Mouse (Mus musculus): ENCODE data around the gene Pde4dip. TPM values are rescaled to one million over a fixed set of nuclear protein-coding genes. Genes with fewer than 3 reads are reported as not detected.

The Pde4dip gene
- total RNA-seq, 2 experiments from 2014 or later: 228 to 229 TPM

DNA sequence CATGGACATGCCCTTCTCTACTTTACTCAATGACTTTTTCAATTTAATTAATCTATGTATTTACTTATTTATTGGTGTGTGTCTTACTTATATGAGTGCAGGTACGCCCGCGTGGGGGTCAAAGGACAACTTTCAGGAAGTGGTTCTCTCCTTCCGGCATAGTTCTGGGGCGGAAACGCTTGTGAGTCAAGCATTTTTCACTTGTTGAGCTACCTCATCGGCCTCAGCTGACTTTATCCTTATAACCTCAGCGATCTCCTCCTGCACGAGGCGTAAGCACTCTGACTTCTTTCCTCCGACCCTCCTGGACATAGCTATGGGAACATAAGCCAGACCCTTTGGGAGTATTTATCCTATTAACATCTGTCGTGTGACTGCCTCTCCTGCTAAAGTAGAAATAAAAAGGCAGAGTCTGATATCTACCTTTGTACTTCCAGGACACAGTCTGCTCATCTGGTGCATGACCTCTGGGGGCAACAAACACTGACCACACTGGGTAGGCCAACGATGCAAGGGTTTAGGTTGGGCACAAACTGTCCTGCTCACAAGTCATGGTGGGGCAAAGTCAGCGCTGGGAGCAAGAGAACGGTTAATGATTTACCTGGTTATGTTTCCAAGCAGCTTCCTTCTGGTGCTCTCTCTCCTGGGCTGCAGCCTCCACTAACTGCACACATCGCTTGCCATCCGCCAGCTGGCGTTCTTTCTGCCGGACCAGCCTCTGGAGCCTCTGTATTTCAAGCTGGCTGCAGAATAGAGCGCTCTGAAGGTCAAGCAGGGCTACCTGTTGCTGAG lies 132.0 kb downstream of the Pde4dip start:
- no peak for DNase-seq (ENCODE audit: low spot score in 2 of 2)

DNA sequence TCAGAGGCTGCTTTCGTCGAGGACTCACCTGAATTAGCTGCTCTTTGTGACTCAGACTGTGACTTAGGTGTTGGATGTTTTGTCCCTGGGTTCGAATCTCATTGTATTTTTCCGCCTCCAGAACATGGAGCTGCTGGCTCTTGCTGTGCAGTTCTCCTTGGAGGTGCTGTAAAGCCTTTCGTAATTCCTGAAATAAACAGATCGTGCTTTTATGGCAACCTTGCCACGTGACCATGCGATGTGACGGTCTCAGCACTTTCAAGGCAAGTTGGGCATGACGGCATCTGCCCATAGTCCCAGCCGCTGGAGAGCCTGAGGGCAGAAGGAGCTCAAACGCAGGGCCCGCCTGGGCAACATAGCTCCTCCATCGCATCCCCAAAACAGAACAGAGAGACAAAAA lies 133.1 kb downstream of the Pde4dip start:
- DNase-seq (ENCODE audit: low spot score in 2 of 2): no peak

DNA sequence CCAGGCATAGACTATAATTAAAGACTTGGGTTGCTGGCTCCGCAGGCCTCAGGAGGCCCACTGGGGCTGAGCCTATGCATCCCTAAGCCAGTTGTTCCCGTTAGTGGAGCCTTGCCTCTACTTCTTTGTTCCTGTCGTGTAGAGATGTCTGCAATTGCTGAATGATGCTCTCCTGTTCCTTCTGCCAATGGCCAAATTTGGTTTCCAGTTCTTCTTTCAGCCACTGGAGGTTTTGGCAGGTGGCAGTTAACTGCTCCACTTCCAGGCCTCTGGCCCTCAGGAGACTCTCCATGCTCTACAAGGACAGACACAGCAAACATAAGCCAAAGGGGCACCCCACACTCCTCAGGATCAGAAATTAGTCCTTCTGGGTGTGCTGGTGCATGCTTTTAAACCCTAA lies 135.6 kb downstream of the Pde4dip start:
- no peak for DNase-seq (ENCODE audit: low spot score in 2 of 2)

DNA sequence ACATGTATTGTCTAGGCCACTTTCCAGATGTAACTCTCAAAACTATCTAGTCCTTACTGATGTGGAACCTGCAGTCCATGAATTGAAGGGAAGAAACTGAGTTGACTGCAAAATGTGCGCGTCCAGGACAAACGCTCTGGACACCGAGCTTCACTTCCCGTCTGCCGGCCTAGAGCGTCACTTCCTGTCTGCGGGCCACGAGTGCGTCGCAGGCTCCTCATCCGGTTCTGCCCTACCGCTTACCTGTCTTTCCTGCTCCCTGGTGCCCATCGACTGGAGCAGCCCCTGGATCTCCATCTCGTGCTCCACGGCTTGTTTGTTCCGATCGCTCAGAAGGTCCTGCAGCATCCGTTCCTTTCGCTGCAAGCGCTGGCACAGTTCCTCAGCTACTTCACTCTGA lies 136.9 kb downstream of the Pde4dip start:
- DNase-seq (ENCODE audit: low spot score in 2 of 2): no peak

DNA sequence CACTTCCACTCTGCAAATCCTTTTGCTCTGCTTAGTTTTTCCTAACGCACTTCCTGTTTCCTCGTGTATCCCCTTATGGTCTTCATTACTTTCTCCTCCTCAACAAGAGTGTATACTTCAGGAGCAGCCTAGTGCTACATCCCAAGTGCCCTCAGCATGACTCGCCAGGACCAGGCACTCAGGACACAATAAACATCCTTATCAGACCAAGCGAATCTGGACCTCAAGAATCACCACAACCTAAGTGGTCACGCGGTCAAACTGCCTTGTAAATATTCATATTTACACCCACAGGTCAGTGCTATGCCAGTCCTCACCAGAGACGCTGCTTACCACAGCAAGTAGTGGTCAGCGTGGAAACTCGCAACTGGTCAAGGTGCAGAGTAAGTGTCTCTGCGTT lies 139.7 kb downstream of the Pde4dip start:
- DNase-seq (ENCODE audit: low spot score in 2 of 2): no peak

DNA sequence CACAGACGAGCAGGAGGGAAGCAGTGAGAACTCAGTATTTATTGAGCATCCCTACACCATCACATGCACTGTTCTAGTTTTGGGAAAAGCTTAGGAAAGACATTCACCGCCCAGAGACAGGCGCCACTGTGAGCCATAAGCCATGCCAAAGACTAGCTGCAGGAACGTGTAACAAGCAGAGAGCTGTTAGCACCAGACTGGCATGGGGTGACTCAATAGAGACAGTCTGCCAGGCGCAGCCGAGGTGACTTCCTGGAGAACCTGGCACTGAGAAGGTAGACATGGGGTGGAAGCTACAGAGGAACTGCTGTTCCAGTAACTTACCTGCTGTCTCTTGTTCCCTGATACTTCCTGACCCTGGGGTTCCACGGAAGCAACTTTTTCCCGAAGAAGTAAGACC lies 145.7 kb downstream of the Pde4dip start:
- no peak for DNase-seq (ENCODE audit: low spot score in 2 of 2)

DNA sequence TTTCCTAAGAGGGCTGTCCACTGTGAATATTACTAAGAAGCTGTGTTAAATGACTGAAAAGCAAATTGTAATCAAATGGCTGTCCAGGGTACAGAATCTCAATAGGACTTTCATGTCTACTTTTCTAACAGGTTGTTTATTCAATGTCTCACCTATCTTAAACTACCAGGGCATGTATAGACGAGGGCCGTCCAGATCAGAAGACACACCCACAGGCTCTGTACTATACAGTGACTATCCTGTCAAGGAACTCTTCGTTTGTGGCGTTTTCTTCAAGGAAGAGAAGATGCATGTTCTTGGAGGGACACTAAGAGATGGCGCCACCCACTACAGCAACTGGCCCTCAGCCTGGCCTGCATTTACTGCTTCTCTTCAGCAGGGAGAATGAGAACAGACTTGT lies 152.9 kb downstream of the Pde4dip start:
- no peak for DNase-seq (ENCODE audit: low spot score in 2 of 2)

DNA sequence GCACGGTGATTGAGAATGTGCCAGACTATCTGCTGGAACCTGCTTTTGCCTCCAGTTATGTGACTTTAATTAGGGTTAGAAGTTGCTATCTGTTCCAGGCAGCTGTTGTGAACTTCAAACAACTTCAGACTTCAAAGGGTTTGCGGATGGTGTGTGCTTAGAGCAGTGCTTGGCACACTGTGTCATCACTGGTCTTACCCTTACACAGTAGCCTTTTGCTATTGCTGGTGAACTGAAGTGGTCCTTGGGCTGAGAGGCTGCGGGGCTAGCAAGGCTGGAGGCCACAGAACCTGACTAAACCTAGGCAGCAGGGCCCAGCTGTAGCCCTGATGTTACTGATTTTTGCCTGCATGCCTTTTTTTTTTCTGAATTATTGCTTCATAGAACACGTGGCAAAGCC lies 154.2 kb downstream of the Pde4dip start:
- no peak for DNase-seq (ENCODE audit: low spot score in 2 of 2)

DNA sequence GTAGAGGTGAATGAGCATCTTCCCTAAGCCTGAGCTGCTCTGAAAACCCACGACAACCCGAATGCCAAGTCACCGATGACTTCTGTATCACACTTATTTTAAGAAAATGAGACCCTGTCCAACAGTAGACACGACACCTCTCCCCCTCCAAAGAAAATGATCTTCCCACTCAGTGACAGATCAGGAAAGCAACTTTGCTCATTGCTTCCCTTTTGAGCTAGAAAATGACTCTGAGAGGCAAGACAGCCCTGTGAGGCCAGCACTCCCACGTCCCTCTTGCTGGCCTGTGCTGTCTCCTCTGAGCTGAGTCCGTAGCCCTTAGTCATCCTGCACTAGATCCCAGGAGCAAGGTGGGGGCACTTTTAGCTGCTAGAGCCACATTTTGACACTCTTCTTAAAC lies 155.9 kb downstream of the Pde4dip start:
- no peak for DNase-seq (ENCODE audit: low spot score in 2 of 2)

DNA sequence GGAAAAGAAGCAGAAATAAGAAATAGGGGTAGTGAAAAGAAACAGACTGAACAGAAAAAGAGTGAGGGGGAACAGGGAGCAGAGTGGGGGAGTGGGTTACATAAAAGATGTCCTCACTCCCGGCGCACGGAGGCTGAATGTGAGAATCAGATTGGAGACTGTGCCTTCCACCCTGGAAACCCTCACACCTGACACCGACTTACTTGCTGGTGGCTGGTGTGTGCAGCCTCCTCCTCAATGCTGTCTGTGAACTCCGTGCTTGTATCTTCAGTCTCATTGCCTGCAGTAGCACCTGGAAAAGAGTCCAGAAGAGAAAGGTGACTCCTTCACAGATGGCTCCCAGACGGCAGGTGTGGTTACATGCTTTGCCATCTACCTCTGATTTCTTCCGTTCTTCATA lies 157.9 kb downstream of the Pde4dip start:
- DNase-seq (ENCODE audit: low spot score in 2 of 2): no peak

DNA sequence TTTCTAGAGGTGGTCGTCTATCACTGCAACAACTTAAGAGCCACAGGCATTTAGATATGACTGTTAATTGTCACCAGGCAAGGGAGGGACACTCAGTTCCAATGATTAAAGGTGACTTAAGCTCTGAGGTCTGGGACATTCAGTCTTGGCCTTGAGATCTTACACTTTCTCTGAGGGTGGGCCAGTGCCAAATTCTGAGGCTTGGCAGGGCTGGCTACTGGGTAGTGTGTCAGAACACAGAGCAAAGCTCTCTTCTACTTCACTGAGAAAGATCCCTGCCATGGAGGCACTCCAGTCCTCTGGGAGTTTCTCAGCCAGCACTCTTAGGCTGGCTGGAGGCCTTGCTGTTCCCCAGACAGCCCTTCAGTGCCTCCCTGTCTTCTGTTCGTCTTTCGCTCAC lies 158.4 kb downstream of the Pde4dip start:
- no peak for DNase-seq (ENCODE audit: low spot score in 2 of 2)

DNA sequence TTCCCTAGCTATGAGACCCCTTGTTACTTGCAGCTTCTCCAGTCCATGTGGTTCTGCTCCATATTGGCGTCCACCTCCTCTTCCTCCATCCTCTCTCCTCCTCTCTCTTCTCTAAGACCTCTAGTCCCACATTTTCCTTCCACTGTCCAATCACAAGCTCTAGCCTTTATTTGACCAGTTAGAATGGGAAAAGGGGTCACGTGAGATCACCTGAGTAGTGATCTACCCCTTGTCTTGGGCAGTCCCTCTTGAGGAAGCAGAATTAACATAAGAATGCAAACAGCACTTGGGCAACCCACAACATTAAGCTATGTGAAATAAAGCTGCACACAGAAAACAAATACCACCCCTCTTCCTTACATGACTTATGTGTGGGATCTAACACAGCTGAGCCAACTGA lies 160.7 kb downstream of the Pde4dip start:
- DNase-seq (ENCODE audit: low spot score in 2 of 2): no peak

DNA sequence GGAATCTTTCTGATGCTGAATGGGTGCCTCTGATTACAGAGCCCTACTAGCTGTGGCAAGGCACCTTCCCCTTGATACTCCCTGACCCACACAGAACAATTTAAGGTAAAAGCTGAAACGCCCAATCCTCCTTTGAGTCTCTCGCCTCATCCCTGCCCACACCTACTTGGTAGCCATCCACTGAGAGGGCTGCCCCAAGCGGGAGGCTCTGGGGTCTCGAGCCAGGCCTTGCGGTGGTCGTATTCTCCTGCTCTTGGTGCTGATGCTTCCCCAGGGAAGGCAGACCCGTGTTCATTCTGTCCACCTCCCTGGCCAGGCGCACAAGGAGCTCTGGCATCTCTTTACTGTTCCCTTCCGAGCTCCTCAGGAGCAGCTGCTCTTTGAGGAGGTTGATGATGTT lies 169.4 kb downstream of the Pde4dip start:
- DNase-seq (ENCODE audit: low spot score in 2 of 2): no peak

DNA sequence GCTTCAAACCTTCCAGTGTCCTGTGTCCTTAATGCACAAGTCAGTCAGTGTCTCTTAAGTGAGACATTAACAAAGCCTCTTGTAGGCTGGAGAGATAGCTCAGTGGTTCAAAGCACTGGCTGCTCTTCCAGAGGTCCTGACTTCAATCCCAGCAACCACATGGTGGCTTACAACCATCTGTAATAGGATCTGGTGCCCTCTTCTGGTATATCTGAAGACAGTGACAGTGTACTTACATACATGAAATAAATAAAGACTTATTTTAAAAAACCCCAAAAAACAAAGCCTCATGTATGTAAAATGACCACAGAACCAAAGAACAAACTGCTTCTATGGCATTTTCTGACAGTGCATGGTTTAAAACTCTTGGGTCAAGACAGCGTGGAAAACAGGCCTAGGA lies 172.6 kb downstream of the Pde4dip start:
- DNase-seq (ENCODE audit: low spot score in 2 of 2): no peak

DNA sequence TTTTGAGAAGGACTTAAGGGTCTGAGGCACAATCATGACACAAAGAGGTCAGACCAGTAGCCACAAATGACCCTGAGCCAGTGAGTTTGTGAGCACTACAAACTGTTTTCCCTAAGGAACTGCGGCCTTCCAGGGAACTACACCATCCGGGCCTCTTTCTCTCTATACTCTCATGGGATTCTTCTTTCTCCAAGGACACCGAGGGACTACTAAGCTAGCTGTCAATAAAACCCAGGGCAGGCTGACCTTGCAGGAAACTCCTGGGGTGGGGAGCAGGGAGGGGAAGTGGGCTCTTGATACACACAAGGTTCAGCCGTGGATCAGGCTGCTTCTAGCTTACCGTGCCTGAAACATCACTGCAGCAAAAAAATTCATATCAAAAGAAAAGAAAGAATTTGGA lies 177.6 kb downstream of the Pde4dip start:
- DNase-seq (ENCODE audit: low spot score in 2 of 2): no peak

DNA sequence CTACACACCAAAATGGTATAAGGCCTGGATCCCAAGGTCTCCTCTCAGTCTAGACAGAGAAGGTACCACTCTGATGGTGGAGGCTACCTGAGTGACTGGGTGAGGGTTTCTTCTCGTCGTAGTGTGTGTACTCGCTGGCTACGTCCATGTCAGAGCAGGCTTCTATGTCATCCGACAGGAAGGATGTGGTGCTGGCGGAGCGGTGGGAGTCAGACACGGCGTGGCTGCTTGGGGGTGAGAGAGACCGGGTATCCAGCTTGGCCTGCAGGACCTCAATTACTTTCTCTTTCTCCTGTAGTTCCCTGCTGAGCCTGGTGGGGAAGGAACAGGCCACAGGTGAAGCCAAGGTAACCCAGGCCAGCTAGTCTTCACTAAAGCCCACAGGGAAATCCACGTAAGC lies 178.4 kb downstream of the Pde4dip start:
- no peak for DNase-seq (ENCODE audit: low spot score in 2 of 2)

DNA sequence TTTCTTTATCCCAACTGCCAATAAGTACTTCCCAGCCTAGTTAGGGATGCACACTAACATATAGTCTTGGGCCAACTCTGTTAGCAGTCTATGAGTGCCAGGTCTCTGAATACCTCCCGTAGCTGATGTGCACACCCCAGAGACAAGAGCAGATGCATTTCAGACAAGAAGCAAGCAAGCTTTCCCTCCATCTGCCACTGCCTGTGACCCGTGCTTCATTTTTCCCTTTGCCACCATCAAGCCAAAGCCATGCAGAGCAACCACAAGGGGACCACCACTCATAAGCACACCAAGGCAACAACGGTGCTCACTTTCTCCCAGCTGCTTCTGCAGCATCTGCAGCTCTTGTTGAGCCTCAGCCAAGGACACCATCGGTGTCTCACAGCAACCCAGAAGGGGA lies 181.9 kb downstream of the Pde4dip start:
- no peak for DNase-seq (ENCODE audit: low spot score in 2 of 2)

DNA sequence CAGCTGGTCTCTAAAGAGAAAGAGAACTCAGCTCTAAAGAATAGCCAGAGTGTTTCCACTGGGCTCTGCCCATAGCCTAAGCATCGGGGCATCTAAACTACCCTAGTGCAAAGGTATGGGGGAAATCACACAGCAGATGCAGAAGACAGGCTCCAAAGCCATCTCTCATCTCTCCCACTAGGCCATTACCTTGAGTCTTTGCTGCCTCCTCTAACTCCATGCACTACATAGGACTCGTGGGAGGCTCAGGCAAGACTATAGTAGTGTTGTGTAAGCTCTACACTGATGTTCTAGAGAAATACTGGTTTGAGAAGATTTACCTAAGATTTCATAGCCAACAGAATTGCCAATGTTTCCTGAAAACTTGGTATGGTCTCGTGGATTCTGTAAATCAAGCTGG lies 183.0 kb downstream of the Pde4dip start:
- no peak for DNase-seq (ENCODE audit: low spot score in 2 of 2)

DNA sequence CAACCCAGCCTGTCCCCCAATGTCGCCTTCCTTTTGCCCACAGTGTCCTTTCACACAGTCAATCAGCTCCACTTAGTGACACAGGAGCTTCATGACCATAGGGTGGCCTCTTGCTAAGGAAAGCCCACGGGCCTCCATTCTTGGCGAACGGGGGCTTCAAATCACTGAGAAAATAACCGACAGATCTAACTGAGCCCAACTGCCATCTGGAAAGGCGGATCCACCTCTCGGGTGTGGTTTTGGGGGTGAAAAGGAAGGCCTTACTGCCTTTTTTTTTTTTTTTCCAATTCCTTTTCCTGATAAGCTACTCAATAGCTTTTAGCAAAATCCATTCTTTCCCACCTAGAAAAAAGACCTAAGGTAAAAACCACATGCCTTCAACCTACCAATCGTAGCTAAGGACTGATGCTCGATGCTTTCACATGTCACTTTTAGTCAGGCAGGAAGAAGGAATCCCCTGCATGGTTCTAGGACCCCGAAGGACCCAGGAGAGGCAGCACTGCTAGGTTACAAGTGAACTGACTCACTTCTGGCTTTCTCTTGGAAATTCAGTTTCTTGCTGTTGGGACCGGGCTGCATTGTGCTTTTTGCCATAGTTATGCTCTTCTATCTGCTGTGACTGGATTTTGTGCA lies 185.9 kb downstream of the Pde4dip start:
- DNase-seq (ENCODE audit: low spot score in 2 of 2): no peak

DNA sequence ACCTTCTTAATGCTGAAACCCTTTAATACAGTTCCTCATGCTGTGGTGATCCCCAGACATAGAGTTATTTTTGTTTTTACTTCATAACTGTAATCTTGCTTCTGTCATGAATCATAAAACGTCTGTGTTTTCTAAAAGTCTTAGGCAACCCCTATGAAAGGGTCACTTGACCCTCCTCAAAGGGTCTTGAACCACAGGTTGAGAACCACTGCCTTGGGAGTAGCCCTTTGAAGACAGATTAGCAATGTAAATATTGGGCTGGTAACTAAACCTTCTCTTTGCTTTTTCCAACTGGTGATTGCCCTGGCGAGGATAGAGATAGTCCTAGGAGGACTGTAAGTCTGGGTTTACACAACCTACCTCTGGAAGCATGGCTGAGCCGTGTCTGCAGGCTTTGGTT lies 187.3 kb downstream of the Pde4dip start:
- DNase-seq (ENCODE audit: low spot score in 2 of 2): no peak

DNA sequence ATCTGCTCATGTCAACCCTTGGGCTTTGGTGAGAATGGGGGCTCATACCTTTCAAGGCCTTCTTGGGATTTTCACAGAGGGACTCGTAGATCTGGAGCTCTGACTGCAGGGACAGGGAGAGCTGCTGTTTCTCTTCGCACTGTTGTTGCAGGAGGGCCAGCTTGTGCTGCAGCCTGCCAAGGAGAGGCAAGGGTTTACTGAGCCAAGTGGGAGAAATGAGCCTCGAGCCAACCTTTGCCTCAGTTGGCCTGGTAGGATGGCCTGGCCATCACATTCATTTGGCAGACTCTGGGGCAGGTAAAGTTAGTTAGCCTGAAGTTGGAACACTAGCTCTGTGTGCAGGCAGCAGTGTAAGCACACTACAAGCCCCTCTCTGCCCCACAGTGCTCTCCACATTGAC lies 189.4 kb downstream of the Pde4dip start:
- no peak for DNase-seq (ENCODE audit: low spot score in 2 of 2)

DNA sequence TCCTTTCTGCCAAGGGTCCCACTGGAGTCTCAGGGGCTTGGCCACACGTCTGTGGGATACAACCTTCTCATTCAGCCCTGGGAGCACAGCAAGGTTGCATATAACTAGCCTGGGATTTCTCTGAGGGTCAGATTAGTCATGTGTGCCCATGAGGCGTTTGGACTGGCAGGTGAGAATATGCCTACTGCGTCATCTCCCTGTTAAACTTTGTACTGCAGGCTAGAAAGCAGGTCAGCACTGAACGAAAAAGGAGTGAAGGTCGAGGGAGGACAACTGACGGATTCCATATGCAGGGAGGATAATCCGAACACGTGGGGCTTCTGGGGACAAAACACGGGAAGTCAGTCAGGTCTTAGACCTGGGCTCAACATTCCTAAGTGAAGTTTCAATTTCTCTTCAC lies 191.2 kb downstream of the Pde4dip start:
- DNase-seq (ENCODE audit: low spot score in 2 of 2): no peak

DNA sequence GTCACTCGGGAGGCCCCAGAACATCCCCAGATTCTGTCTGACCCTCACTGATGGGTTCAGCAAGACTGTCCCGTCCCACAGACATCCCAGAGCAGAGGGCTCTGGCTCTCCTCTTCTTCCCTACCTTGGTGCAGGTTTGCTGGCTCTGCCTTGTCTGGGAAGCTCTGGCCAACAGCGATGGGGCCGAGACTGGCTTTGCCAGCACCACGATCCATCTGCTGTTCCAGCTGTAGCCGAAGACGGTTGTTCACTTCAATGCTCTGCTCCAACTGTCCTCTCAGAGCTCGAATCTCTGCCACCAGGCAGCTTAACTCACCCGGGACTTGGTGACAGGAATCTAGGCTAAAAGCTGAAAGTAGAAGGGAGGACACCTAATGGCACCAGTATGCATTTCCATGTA lies 191.6 kb downstream of the Pde4dip start:
- DNase-seq (ENCODE audit: low spot score in 2 of 2): no peak

Measured in layer of hippocampus, adult 18-20 months (tissue).